Mouse (Mus musculus) activated CD4-positive, CD25-positive, alpha-beta regulatory T cell (primary cell): ENCODE results near the gene H2al1n. TPM values are rescaled to one million over a fixed set of nuclear protein-coding genes. Genes with fewer than 3 reads are reported as not detected.

Experiments used
- polyA plus RNA-seq, 2 experiments: library from polyadenylated mRNA; unstranded; fragments of 100-300 nt; shearing (Covaris generic); gene quantifications; one replicate each; pipeline ENCODE4 v1.2.1; 2017

The H2al1n gene
- not detected for polyA plus RNA-seq

GRCm38 (mm10) chrX:14210848-14211247, at the start of gene H2al1n:
Gene H2al1n, plus strand, starts transcription at chrX:14211148.

